Mouse (Mus musculus) embryonic facial prominence, embryonic 14.5 days (tissue): Measurements from ENCODE around the gene Pnma1. TPM values are rescaled to one million over a fixed set of nuclear protein-coding genes. Genes with fewer than 3 reads are reported as not detected.

ENCODE experiments used
- ATAC-seq: fragments of 200-750 bp; cut with Nextera tagmentation; 2 replicates; pipeline ENCODE4 v1.8.0; 2017; ENCODE audit warnings: low read depth, moderate number of reproducible peaks, moderate TSS enrichment
- DNase-seq: peaks from one replicate; pipeline ENCODE4 v3.0.0-alpha.2; 2015; ENCODE audit warnings: low spot score
- H3K27ac ChIP-seq: fragments of 300-500 bp; sonication (generic); replicated peaks from 2 replicates; pipeline ENCODE4 v1.5.1; 2014; ENCODE audit warnings: low read depth, mild to moderate bottlenecking, low read length, moderate library complexity
- H3K27me3 ChIP-seq: fragments of 300-500 bp; sonication (generic); replicated peaks from 2 replicates; pipeline ENCODE4 v1.6.1; 2014; ENCODE audit warnings: low read length; ENCODE audit not compliant: control insufficient read depth, insufficient read depth
- H3K36me3 ChIP-seq: fragments of 300-500 bp; sonication (generic); 2 replicates; pipeline ENCODE4 v1.6.1; 2014; ENCODE audit warnings: low read length, mixed read lengths; ENCODE audit not compliant: control insufficient read depth, insufficient read depth
- H3K4me1 ChIP-seq: fragments of 300-500 bp; sonication (generic); 2 replicates; pipeline ENCODE4 v1.6.1; 2014; ENCODE audit warnings: antibody characterized with exemption, low read length; ENCODE audit not compliant: control insufficient read depth, insufficient read depth
- H3K4me2 ChIP-seq: fragments of 300-500 bp; sonication (generic); 2 replicates; pipeline ENCODE4 v1.6.1; 2014; ENCODE audit warnings: low read depth, mild to moderate bottlenecking, low read length, moderate library complexity, mixed read lengths
- H3K4me3 ChIP-seq: fragments of 300-500 bp; sonication (generic); 2 replicates; pipeline ENCODE4 v1.5.1; 2014; ENCODE audit warnings: low read depth, mild to moderate bottlenecking, low read length
- H3K9ac ChIP-seq: fragments of 300-500 bp; sonication (generic); 2 replicates; pipeline ENCODE4 v1.6.1; 2014; ENCODE audit warnings: low read depth, mild to moderate bottlenecking, low read length, moderate library complexity, mixed read lengths
- H3K9me3 ChIP-seq: fragments of 300-500 bp; sonication (generic); 2 replicates; pipeline ENCODE4 v1.6.1; 2016; ENCODE audit warnings: low read length; ENCODE audit not compliant: control insufficient read depth
- WGBS: fragments of 180-500 bp; shearing (Covaris S2); extraction: QIAGEN DNeasy Blood & Tissue Kit; methylation state at CpG from one replicate; pipeline ENCODE4 v1.1.7; 2014; 5-methylcytosine and 5-hydroxymethylcytosine counted together
- polyA plus RNA-seq: library from polyadenylated mRNA; unstranded; fragments of >200 nt; fragmentation: Nextera tagmentation; extraction: Ambion mirVana; gene quantifications from 2 replicates; pipeline ENCODE4 v1.2.1, GENCODE M21; 2014

Pnma1 gene
- polyA plus RNA-seq, 1 experiment from 2014 or later: 1.4 TPM

DNA sequence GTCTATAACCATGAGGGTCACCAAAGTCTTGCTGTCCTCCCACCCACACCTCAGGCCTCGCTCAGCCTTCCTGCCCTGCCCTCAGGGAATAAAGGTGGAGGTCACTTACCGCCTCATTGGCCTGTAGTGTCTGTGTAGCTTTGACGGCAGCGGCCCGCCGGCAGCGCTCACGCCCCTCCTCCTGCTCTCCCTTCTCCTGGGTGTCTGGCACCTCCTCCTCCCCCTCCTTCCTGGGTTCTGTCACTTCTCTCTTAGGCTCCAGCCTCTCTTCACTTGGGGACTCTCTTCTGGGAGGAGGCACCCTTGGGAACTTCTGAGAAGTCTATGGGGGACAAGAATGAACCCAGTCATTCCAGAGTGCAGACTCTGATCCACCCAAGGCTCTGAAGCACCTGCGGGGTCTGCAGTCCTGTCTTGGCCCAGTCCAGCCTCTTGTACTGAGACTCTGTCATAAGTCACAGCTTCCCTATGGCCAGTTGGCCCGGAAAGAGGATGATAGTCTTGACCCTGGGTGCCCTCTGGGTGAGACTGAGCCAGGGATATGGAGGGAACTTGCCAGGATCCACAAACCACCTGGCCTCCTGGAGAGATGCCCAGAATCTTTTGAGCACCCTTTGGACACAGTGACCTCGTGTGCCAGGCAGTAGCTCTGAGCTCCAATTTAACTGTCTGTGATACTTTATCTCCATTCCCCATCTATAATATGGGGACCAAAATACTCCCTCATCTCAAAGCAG, 6.7 kb upstream of the Pnma1 start:
- DNase-seq (no peak), ATAC-seq (no peak)
- Histone ChIP-seq H3K36me3 (peaks cover 74% of the 10 kb centered on the region), H3K4me2 (no peak overlapping the region), H3K4me3 (no peak overlapping the region), H3K9ac (no peak overlapping the region), H3K27me3 (no peaks in the 10 kb centered on the region), H3K9me3 (no peaks in the 10 kb centered on the region), H3K27ac (no peak overlapping the region), H3K4me1 (no peaks in the 10 kb centered on the region)
- 90% methylated on average over 10 of the region's 11 CpGs for WGBS

DNA sequence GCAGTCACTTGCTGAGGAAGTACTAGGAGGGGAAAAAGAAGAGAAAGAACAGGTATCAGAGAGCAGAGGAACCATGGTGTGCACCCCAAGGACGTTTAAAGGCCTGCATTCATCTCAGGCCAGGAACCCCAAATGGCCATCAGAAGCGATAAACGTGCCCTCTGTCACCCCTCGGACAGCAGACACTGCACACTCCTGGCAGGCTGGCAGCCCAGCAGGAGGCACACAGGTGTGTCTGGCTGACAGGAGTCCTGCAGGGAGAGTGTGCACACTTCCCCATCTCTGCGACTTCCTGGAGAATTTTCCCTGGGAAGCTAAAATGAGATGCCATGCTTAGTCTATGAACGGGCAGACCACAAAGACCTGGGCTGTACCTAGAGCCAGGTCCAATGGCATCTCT, 5.1 kb upstream of the Pnma1 start:
- Histone ChIP-seq H3K9me3 (no peaks in the 10 kb centered on the region), H3K27ac (no peak overlapping the region), H3K9ac (no peak overlapping the region), H3K4me2 (no peak overlapping the region), H3K36me3 (peaks cover 60% of the 10 kb centered on the region), H3K4me3 (no peak overlapping the region), H3K4me1 (no peaks in the 10 kb centered on the region), H3K27me3 (no peaks in the 10 kb centered on the region)
- ATAC-seq: no peak
- DNase-seq: no peak
- 86% methylated on average over 6 of the region's 6 CpGs for WGBS

- Histone ChIP-seq H3K27ac (no peak overlapping the region), H3K4me1 (no peaks in the 10 kb centered on the region), H3K4me2 (no peak overlapping the region), H3K4me3 (no peak overlapping the region), H3K36me3 (peaks cover 51% of the 10 kb centered on the region), H3K27me3 (no peaks in the 10 kb centered on the region), H3K9me3 (no peaks in the 10 kb centered on the region), H3K9ac (no peak overlapping the region)
- DNase-seq (no peak), ATAC-seq (no peak)
- WGBS: 77% methylated on average over 32 of the region's 32 CpGs
Observed at GRCm38 (mm10) chr12:84152352-84153190, 4.3 kb upstream of the Pnma1 start.

DNA sequence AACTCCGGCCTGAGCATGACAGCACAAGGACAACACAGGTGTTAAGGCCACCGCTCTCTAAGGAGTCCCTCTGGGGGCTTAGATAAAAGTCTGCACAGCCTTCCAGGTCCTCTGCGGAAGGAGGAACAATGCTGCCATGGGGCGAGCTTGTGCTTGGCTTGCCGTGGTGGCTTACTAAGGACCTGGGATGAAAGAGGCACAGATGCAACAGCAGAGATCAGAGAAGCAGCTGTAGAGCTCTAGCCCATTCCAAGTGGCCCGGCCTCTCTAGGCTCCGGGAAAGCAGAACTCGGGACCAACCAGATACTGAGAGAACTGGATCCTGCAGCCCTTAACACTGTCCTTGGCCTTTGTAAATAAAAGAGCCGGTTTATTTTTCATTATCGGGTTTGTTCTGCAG, 3.6 kb upstream of the Pnma1 start:
- no peak overlapping the region for H3K4me2 ChIP-seq
- H3K9ac ChIP-seq: no peak overlapping the region
- no peaks in the 10 kb centered on the region for H3K27me3 ChIP-seq
- H3K4me3 ChIP-seq: no peak overlapping the region
- H3K9me3 ChIP-seq: no peaks in the 10 kb centered on the region
- ATAC-seq: no peak
- 84% methylated on average over 10 of the region's 10 CpGs for WGBS
- no peak for DNase-seq
- peaks cover 45% of the 10 kb centered on the region for H3K36me3 ChIP-seq
- H3K4me1 ChIP-seq: no peaks in the 10 kb centered on the region
- H3K27ac ChIP-seq: no peak overlapping the region

- H3K4me2 ChIP-seq: no peak overlapping the region
- WGBS: 48% methylated on average over 6 of the region's 6 CpGs
- DNase-seq: no peak
Observed at GRCm38 (mm10) chr12:84150976-84151375, 2.7 kb upstream of the Pnma1 start.

DNA sequence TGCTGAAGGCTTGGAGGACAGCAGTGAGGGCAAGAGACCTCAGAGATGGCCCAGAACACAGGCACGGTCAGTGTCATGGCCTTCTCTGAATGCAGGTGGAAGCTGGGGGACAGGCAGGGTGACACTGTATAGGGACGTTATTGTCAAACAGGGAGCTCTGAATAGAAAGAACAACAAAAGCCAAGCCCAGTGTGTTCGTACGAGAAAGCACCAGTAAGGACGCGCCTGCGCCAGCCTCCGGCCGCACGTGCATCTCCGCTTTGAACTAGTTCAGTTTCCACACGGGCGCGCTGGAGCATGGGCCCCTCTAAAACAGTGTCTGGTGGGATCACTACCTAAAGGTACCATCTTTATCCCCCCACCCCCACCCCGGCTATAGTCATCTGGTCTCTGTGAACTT, 1.7 kb upstream of the Pnma1 start:
- no peak overlapping the region for H3K9ac ChIP-seq
- ATAC-seq: no peak
- H3K27me3 ChIP-seq: no peaks in the 10 kb centered on the region
- no peak overlapping the region for H3K4me3 ChIP-seq
- WGBS: 86% methylated on average over 15 of the region's 15 CpGs
- no peaks in the 10 kb centered on the region for H3K4me1 ChIP-seq
- H3K9me3 ChIP-seq: no peaks in the 10 kb centered on the region
- DNase-seq: no peak
- peaks cover 28% of the 10 kb centered on the region for H3K36me3 ChIP-seq
- no peak overlapping the region for H3K4me2 ChIP-seq
- H3K27ac ChIP-seq: no peak overlapping the region

More at GRCm38 (mm10) chr12:84150976-84151375, 2.7 kb upstream of the Pnma1 start:
- Histone ChIP-seq H3K4me1 (no peaks in the 10 kb centered on the region), H3K4me3 (no peak overlapping the region), H3K27ac (no peak overlapping the region), H3K9ac (no peak overlapping the region), H3K9me3 (no peaks in the 10 kb centered on the region), H3K36me3 (peaks cover 35% of the 10 kb centered on the region), H3K27me3 (no peaks in the 10 kb centered on the region)
- ATAC-seq: no peak

DNA sequence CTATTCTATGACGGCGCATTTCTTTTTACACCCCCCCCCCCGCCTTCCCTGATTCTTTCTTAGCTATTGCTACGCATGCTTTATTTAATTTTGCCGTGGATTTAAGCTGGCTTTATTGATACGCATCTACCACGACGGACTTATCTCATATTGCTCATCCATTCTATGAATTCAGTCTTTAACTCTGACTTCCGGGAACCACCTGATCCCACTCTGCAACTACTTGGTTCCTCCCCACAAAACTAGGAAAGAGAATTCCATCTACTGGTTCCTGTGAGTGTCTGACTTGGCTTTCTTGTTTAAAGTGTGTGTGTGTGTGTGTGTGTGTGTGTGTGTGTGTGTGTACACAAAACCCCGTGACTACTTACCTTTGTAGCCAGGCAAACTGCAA, 328 bp upstream of the Pnma1 start:
- DNase-seq (no peak), ATAC-seq (0 out of 2 replicates have a peak, but pooled peaks have one; percentile 8)
- no peaks in the 10 kb centered on the region for H3K27me3 ChIP-seq
- H3K9ac ChIP-seq: peak overlapping the region; percentile 69
- no peaks in the 10 kb centered on the region for H3K9me3 ChIP-seq
- peak overlapping the region; percentile 50 for H3K4me3 ChIP-seq
- no peaks in the 10 kb centered on the region for H3K4me1 ChIP-seq
- H3K36me3 ChIP-seq: peaks cover 22% of the 10 kb centered on the region
- no peak overlapping the region for H3K27ac ChIP-seq
- H3K4me2 ChIP-seq: peak overlapping the region; percentile 93
- 13% methylated on average over 10 of the region's 10 CpGs for WGBS

DNA sequence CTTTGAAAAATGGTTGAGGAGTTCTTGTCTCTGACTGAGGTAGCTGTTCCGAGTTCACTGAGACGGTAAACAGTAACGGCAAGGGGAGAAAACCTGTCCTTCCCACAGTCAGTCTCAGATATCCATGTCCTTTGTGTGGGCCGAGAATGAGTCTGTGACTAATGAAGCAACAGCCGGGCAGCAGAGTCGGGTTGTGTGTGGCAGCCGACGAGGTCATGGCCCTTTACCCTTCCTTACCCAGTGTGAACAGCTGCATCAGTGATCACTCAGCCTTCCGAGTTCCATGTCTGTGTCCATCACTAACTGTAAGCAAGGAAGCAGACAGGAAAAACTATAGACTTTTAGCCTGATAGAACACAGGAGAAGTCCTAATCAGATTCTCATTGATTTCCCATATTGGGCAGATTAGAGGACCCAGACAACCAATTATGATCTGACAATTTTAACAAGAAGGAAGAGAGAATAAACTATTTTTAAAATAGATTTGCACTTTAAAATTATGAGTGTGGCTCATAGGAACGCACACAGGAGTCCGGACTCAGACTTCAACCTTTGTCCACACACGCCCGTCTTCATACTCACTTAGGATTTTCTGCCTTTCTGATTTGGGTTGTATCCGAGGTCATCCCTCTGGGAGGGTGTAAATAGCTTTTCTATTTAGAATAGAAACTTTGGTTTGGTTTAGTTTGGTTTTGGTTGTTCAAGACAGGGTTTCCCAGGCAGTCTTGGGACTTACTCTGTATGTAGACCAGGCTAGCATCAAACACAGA, 5.8 kb downstream of the Pnma1 start:
- peak; percentile 48 for DNase-seq
- 55% methylated on average over 14 of the region's 14 CpGs for WGBS
- peak; percentile 53; the same call in 1 of the 2 replicates for ATAC-seq

More for the DNA sequence above, 5.8 kb downstream of the Pnma1 start:
- H3K27ac ChIP-seq: no peak overlapping the region
- no peaks in the 10 kb centered on the region for H3K4me1 ChIP-seq
- no peak overlapping the region for H3K4me2 ChIP-seq
- H3K27me3 ChIP-seq: no peaks in the 10 kb centered on the region
- no peak overlapping the region for H3K9ac ChIP-seq
- no peak overlapping the region for H3K4me3 ChIP-seq
- H3K9me3 ChIP-seq: no peaks in the 10 kb centered on the region
- H3K36me3 ChIP-seq: peaks cover 34% of the 10 kb centered on the region
